Mouse (Mus musculus): Measurements from ENCODE around the gene Dusp1.

DNA sequence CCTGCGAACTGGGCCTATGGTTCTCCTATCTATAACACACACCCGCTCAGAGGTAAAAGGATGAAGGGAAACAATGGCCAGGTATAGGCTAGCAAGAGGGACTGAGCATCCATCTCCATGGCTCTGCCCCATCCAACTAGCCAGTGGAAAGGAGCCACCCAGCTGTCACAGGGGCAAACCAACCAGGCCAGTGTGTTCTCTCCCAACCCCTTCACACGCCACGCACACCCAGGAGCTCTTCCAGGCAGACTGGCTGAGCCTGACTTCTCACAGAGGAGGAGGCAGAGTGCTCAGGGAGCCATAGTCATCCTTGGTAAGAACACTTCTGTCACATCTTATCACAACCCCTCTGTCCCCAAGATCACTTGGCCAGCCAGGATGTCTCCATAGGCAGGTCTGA is 74.0 kb downstream of the Dusp1 start:
- TF ChIP-seq CTCF (IDR thresholded peaks at IDR 0.05; ENCODE audit: low read depth, low read length) (no peak), GATA1 (IDR thresholded peaks at IDR 0.05; ENCODE audit: borderline replicate concordance, low read length) (no peak), POLR2AphosphoS5 (IDR thresholded peaks at IDR 0.05; ENCODE audit: insufficient replicate concordance, low read depth, low read length) (no peak)
